Mouse (Mus musculus) spleen, postnatal 4 days (tissue): ENCODE measurements around the gene Gm3618.
"Not testable (repeated sequence)": the region's sequence is repeated elsewhere in the genome, so short reads cannot be mapped to it uniquely, and the experiment has no call there.

Source experiments
- DNase-seq, 2 experiments: peaks; one replicate each; pipeline ENCODE4 v3.0.0; 2022; ENCODE audit warnings: low spot score in 2 of 2

Gm3618 gene

DNA sequence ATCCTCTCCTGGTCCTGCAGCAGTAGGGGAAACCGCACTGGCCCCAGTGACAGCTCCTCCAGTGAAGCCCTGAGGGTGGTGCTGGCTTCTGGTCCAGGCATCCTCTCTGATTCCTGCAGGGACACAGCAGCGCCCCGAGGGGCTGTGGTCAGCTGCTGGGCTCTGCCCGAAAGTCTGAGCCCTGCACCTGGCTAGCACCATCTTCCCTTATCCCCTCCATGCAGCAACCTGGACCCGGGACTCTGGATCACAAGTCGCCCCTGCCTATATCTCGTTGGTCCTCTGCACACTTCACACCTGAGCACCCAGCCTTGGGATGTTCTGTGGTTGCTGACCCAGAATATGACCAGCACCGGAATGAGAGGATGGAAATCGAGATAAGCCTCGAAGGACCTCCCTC lies at the start of gene Gm3618:
Gene Gm3618, minus strand, starts transcription at position 101 of the 400 bp plus-strand sequence.
- not testable (repeated sequence) for DNase-seq

DNA sequence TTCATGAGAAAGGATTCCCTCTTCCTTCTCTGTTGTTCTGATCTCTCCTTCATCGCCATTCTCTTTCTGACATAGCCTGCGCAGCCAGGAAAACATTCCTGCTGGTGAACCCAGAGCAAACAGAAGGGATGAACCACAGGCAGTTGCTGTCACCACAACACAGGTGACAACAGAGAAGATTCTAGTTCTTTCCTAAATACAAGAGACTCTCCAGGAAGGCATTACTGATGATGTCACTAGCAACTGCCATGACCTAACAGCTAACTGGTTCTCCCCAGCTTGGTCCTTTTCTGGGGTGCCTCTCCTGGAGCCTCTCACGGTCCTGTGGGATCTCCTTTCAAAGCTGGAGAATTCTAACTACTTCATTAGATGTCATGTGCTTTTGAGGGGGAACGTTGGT lies 46.7 kb upstream of the Gm3618 start, which contains the start of gene Gm16440:
Gene Gm16440, minus strand, starts transcription at position 101 of the 400 bp plus-strand sequence.
- not testable (repeated sequence) for DNase-seq

DNA sequence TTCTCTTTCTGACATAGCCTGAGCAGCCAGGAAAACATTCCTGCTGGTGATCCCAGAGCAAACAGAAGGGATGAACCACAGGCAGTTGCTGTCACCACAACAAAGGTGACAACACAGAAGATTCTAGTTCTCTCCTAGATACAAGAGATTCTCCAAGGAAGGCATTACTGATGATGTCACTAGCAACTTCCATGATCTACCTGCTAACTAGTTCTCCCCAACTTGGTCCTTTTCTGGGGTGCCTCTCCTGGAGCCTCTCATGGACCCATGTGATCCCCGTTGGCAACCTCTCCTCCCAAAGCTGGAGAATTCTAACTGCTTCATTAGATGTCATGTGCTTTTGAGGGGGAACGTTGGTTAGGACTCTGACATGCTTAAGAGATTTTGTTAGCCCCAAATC lies 38.7 kb downstream of the Gm3618 start, which contains the start of gene Gm21103:
Gene Gm21103, minus strand, starts transcription at position 101 of the 400 bp plus-strand sequence.
- DNase-seq, result not testable (repeated sequence)

- DNase-seq, result peak; percentile 14 to 60
Measured at GRCm38 (mm10) chr14:6286931-6287715, 56.4 kb downstream of the Gm3618 start, which contains the start of gene Gm3411. Gene Gm3411 (minus strand): TSS chr14:6287250.
